In genomic region chr17:37050399-37050798, GRCm38 (mm10) we compare ENCODE assay signal across 7 mouse cellular contexts. TPM values are rescaled to one million over a fixed set of nuclear protein-coding genes. Genes with fewer than 3 reads are reported as not detected.
A peak's percentile ranks its signal among the peaks of the same experiment; 100 is the strongest.
DNase-seq lines count a peak whose midpoint lies in the region; ATAC-seq lines count a peak whose summit lies in the region.

No protein-coding gene starts in this region.

- H3K9me3 ChIP-seq in embryonic facial prominence, embryonic 14.5 days (ENCODE audit: control insufficient read depth, low read length), result no peaks in the 10 kb centered on the region
- H3K9me3 ChIP-seq in limb, embryonic 13.5 days, result no peaks in the 10 kb centered on the region
- no peaks in the 10 kb centered on the region for H3K9me3 ChIP-seq in midbrain, embryonic 13.5 days

- H3K27me3 ChIP-seq in embryonic facial prominence, embryonic 14.5 days (replicated peaks; ENCODE audit: control insufficient read depth, insufficient read depth, low read length), result no peaks in the 10 kb centered on the region; the same call in 1 of the 2 replicates
- H3K27me3 ChIP-seq in limb, embryonic 13.5 days, result peaks cover 10% of the 10 kb centered on the region
- peaks cover 6% of the 10 kb centered on the region for H3K27me3 ChIP-seq in midbrain, embryonic 13.5 days

- peaks cover 17% of the 10 kb centered on the region for H3K4me1 ChIP-seq in embryonic facial prominence, embryonic 14.5 days (ENCODE audit: control insufficient read depth, insufficient read depth, low read length)
- H3K4me1 ChIP-seq in limb, embryonic 13.5 days, result peaks cover 40% of the 10 kb centered on the region
- H3K4me1 ChIP-seq in midbrain, embryonic 13.5 days (replicated peaks), result peaks cover 62% of the 10 kb centered on the region

- DNase-seq in brain, embryonic 18.5 days (ENCODE audit: low read depth, low spot score), result peak; percentile 84
- DNase-seq in embryonic facial prominence, embryonic 14.5 days (ENCODE audit: low spot score), result peak; percentile 91
- DNase-seq in heart, adult 9 months (ENCODE audit: low spot score in 2 of 2), result peak; percentile 76 to 77
- DNase-seq in kidney, adult 8-10 months, result peak; percentile 65 to 70
- peak; percentile 22 to 30 for DNase-seq in spleen, postnatal 36 days (ENCODE audit: low spot score in 2 of 2)

- ATAC-seq in embryonic facial prominence, embryonic 14.5 days (ENCODE audit: low read depth), result peak; percentile 51
- ATAC-seq in limb, embryonic 13.5 days (ENCODE audit: low FRiP score, low read depth), result peak; percentile 60
- peak; percentile 68 for ATAC-seq in midbrain, embryonic 13.5 days

- H3K36me3 ChIP-seq in embryonic facial prominence, embryonic 14.5 days (ENCODE audit: control insufficient read depth, insufficient read depth, low read length), result peaks cover 18% of the 10 kb centered on the region
- H3K36me3 ChIP-seq in limb, embryonic 13.5 days, result peaks cover 27% of the 10 kb centered on the region
- peaks cover 26% of the 10 kb centered on the region for H3K36me3 ChIP-seq in midbrain, embryonic 13.5 days

- no peak overlapping the region for H3K27ac ChIP-seq in embryonic facial prominence, embryonic 14.5 days (replicated peaks; ENCODE audit: low read depth, low read length)
- H3K27ac ChIP-seq in limb, embryonic 13.5 days, result peak overlapping the region; percentile 63; the same call in 1 of the 2 replicates
- H3K27ac ChIP-seq in midbrain, embryonic 13.5 days, result peak overlapping the region; percentile 86

- H3K4me3 ChIP-seq in embryonic facial prominence, embryonic 14.5 days (ENCODE audit: low read depth, low read length), result peak overlapping the region; percentile 62
- H3K4me3 ChIP-seq in limb, embryonic 13.5 days, result peak overlapping the region; percentile 72
- H3K4me3 ChIP-seq in midbrain, embryonic 13.5 days (replicated peaks), result peak overlapping the region; percentile 78

- WGBS in embryonic facial prominence, embryonic 14.5 days, result 2% methylated on average over 21 of the region's 22 CpGs
- 1% methylated on average over 22 of the region's 22 CpGs for WGBS in limb, embryonic 13.5 days
- WGBS in midbrain, embryonic 13.5 days, result under 1% methylated on average over 22 of the region's 22 CpGs

- H3K4me2 ChIP-seq in embryonic facial prominence, embryonic 14.5 days (ENCODE audit: low read depth, low read length), result peak overlapping the region; percentile 87
- H3K4me2 ChIP-seq in limb, embryonic 13.5 days (replicated peaks), result peak overlapping the region; percentile 93
- H3K4me2 ChIP-seq in midbrain, embryonic 13.5 days (replicated peaks), result peak overlapping the region; percentile 91

- H3K9ac ChIP-seq in embryonic facial prominence, embryonic 14.5 days (ENCODE audit: low read depth, low read length), result peak overlapping the region; percentile 80
- peak overlapping the region; percentile 87 for H3K9ac ChIP-seq in limb, embryonic 13.5 days
- peak overlapping the region; percentile 96 for H3K9ac ChIP-seq in midbrain, embryonic 13.5 days (replicated peaks)

RNA-seq across cellular contexts. Expression of gene Gabbr1, which starts 4.6 kb away (rescaled TPM):
- 8.4 and 10.2 TPM in 2 replicates for polyA plus RNA-seq in embryonic facial prominence, embryonic 14.5 days (2014; fragmentation: Nextera tagmentation; extraction: Ambion mirVana)
- 13.3 and 15.2 TPM in 2 replicates for polyA plus RNA-seq in limb, embryonic 13.5 days (2015; fragmentation: Nextera tagmentation; extraction: Ambion mirVana)
- 46.7 and 53.2 TPM in 2 replicates for polyA plus RNA-seq in midbrain, embryonic 13.5 days (2015; fragmentation: Nextera tagmentation; extraction: Ambion mirVana)

RNA-seq across cellular contexts. Expression of gene Mog, which starts 27.2 kb away (rescaled TPM):
- 0.12 and 0.22 TPM in 2 replicates for polyA plus RNA-seq in embryonic facial prominence, embryonic 14.5 days (2014; fragmentation: Nextera tagmentation; extraction: Ambion mirVana)
- polyA plus RNA-seq in limb, embryonic 13.5 days (2015; fragmentation: Nextera tagmentation; extraction: Ambion mirVana), result 0.18 and 0.22 TPM in 2 replicates
- polyA plus RNA-seq in midbrain, embryonic 13.5 days (2015; fragmentation: Nextera tagmentation; extraction: Ambion mirVana), result 1.6 TPM in 2 replicates

RNA-seq across cellular contexts. Expression of gene Olfr90, which starts 37.9 kb away (rescaled TPM):
- 0.12 TPM in 1 of 2 replicates, not detected in the other for polyA plus RNA-seq in embryonic facial prominence, embryonic 14.5 days (2014; fragmentation: Nextera tagmentation; extraction: Ambion mirVana)
- 0.09 TPM in 1 of 2 replicates, not detected in the other for polyA plus RNA-seq in limb, embryonic 13.5 days (2015; fragmentation: Nextera tagmentation; extraction: Ambion mirVana)
- not detected in 2 replicates for polyA plus RNA-seq in midbrain, embryonic 13.5 days (2015; fragmentation: Nextera tagmentation; extraction: Ambion mirVana)

RNA-seq across cellular contexts. Expression of gene Olfr91, which starts 47.7 kb away (rescaled TPM):
- polyA plus RNA-seq in embryonic facial prominence, embryonic 14.5 days (2014; fragmentation: Nextera tagmentation; extraction: Ambion mirVana), result 0.04 TPM in 1 of 2 replicates, not detected in the other
- not detected in 2 replicates for polyA plus RNA-seq in limb, embryonic 13.5 days (2015; fragmentation: Nextera tagmentation; extraction: Ambion mirVana)
- polyA plus RNA-seq in midbrain, embryonic 13.5 days (2015; fragmentation: Nextera tagmentation; extraction: Ambion mirVana), result not detected in 2 replicates

RNA-seq across cellular contexts. Expression of gene Zfp57, which starts 49.4 kb away (rescaled TPM):
- 45.5 and 64.8 TPM in 2 replicates for polyA plus RNA-seq in embryonic facial prominence, embryonic 14.5 days (2014; fragmentation: Nextera tagmentation; extraction: Ambion mirVana)
- polyA plus RNA-seq in limb, embryonic 13.5 days (2015; fragmentation: Nextera tagmentation; extraction: Ambion mirVana), result 136 and 138 TPM in 2 replicates
- polyA plus RNA-seq in midbrain, embryonic 13.5 days (2015; fragmentation: Nextera tagmentation; extraction: Ambion mirVana), result 262 and 272 TPM in 2 replicates

Comparison
In these comparisons a context has a peak if more than half of its experiments do, and no peak if none do; other contexts are left out.
1. DNase-seq: peak in every context shown above with its lines; median percentile 91 in embryonic facial prominence, embryonic 14.5 days; 84 in brain, embryonic 18.5 days; 76 in heart, adult 9 months; 68 in kidney, adult 8-10 months; 26 in spleen, postnatal 36 days.